Mouse (Mus musculus) frontal cortex, postnatal 10 days (tissue): ENCODE results near the gene Bpi.

Experiments used
- DNase-seq, 2 experiments: peaks; one replicate each; pipeline ENCODE4 v3.0.0; 2022; ENCODE audit warnings: low spot score in 2 of 2, mixed read lengths in 1 of 2

Gene Bpi

DNA sequence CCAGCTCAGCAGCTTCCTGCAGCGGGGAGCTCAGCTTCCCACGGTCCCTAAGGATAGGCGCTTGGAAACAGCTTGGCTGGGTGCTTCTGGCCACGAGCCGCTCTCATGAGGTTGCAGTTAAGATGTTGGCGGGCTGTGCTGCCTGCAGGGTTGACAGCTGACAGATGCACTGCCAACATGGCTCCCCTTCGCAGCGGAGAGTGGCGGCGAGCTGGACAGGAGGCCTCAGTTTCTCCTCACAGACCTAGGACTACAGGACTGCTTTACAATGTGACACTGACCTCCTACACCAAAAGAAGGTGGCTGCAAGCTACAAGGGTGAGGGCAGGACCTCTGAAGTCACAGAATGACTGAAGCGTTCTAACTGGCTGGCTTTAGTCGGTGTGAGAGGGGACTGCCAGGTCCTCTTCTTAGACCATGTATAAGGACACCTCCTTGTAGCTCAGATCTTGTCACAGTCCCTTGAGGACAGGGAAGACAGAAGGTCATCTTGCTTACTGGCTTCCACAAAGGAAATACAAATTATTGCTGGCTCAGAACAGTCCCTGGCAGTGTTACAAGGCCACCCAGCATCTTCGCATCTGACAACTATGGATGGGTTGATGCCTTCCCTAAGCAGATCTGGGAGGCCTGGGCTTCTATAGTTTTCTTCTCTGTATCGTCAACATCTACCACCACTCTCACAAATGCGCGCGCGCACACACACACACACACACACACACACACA lies 15.6 kb upstream of the Bpi start:
- DNase-seq: peak; percentile 31 to 37

DNA sequence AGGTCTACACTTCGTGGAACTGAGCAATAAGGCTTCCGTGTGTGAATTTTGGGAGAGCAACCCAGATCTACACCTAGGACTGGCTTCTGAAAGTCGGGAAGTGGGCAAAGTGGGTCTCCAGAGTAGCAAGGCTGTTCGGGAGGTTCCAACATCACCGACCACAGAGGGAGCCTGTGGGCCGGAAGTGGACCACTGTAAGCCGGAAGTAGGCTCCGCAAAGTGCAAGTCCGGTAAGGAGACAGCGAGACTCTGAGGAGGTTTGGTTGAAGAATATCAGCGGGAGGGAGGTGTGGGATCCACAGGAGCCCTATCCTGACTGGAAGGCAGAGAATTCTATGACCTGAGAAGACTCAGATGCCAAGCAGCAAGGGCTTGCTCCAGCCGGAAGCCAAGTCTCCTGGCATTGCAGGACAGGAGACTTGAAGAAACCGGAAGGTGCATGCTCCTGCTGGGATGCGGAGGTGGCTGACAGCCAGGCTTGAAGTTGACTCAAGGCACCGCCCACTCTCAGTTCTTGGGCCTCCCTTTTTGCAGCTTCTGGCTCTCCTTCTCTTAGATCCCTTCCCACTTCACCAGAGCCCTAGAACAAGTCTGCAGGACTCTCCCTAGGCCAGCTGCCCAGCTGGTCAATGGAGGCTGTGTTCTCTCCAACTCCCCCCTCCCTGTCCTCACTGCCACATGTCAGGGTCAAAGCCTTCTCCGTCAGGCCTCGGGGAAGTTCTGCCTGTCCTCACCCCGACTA lies 14.6 kb upstream of the Bpi start:
- peak in 1 of 2 experiments; percentile 20 for DNase-seq

DNA sequence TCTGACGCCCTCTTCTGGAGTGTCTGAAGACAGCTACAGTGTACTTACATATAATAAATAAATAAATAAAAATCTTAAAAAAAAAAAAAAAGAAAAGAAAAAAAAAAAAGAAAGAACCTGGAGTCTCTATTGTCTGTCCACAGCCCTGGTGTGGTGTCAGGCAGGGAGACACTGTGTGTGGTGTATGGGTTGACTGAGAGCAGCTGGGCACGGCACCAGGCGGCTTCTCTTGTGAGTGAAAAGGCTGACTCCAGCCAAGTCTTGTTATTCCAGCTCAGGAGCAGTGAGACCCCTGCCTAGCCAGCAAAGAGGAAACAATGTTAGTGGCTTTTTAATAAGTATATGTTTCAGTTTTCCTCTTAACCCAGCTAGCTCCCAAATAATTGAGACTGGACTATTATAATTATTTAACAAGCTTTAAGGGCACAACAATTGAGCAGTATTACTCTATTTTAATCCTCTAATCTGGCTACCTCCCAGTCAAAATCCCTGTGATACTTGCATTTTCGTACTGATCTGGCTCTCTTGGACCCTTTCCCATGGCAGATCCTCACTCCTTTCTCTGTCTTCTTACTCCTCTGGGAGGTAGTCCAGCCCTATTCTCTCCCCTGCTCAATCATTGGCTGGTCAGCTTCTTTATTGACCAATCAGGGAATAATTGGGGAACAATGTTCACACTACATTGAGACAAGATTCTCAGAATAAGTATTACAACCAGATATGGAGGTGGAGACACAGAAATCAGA lies 12.6 kb upstream of the Bpi start:
- DNase-seq: no peak

DNA sequence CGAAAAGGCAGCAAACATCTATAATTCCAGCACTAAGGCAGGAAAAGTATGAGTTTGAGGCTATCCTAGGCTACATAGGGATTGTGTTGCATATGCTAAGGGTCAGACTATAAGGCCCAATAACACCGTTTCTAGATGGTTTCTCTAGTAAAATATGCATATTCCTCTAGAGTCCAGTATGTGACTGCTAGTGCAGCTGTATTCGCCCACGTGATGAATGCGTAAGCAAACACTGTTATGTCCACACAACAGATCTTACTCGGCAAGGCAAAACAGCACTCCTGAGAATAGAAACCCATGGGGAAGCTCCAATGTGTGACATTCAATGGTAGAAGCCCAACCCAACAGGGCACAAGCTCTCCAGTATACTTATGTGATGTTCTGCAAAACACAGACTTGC lies 10.0 kb upstream of the Bpi start:
- no peak for DNase-seq

DNA sequence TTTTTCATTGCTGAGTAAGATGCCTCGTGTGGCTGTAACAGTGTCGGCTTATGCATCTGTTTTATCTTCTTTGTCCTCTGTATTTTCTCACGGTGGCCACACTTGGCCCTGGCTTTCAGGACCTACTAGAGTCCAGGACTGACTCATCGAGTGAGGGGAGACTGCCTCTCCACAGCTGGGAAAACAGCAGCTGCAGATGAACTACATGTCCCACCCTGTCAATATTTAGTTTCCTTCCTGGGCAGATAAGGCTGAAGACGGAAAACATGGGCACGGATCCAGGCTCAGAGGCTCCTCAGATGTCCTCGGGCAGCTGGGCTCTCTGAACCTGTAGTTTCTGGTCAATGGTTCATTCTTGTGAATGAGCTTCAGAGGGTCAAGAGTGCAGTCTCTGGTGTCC lies 9.6 kb upstream of the Bpi start:
- DNase-seq: no peak

DNA sequence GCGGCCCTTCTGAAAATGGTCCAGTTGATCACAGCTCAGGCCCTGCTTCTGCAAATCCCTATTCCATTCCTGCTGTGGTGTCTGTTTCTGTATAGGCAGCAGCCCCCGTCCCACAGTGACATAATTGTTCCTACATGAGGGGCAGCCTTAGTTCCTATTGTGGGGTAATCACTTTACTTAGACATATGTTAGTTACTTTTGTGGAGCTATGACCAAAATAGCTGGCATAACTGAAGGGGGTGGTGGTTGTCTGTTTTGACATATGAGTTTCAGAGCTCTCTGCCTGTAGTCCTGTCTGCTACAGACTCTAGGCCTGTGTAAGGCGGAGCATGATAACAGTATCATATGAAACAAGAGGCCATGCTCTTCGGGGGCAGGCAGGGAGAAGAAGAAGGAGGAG lies 7.3 kb upstream of the Bpi start:
- no peak for DNase-seq

DNA sequence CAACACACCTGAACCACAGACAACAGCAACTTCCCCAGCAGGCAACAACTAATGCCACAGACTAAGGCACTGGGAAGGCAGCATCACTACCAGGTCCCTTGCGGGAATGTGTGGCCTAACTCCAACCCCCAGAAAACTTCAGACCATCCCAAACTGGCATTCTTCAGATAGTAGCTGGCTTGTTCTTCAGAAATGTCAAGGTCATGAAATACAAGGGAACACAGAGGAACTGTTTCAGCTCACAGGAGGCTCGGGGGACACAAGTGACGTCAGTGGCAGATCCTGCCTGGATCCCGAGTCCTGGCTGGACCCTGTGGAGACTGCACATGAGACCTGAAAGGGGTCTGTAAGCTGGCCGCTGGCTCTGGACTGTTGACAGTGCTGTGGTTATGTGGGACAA lies 4.1 kb upstream of the Bpi start:
- DNase-seq: no peak

DNA sequence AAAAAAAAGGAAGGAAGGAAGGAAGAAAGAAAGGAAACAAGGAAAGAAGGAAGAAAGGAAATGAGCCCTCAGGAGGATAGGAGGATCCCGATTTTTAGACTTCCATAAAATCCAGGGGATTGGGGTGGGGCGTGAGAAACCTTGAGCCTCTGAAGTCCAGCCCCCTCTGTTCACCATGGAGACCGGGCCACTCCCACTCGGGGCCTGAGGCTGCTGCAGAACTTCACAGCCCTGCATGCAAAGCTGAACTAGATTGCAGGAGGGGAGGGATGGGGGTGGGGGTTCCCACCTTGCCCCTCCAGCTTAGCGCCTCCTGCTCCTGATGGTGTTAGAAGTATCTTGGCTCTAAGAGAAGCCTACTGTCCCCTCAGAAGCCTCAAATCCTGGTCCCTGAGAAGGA lies 1.0 kb upstream of the Bpi start:
- no peak for DNase-seq

DNA sequence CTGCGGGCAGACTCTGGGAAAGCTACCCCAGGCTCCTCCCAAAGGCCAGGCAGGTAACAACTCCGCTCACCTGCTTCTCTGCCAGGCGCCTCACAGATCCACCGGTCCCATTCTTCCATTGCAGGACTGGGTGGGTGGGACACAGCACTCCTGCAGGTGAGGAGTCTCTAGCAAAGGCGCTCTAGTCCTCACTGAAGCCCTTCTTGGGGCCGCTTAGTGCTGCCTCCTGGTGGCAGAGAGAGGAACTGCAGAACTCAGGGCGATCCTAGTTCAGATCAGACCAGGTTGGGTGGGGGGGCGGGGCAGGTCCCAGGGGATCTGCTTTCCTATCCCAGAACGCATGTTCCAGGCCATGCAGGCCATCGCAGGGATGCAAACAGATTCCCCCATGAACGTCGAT lies 887 bp downstream of the Bpi start:
- DNase-seq: peak in 1 of 2 experiments; percentile 43

DNA sequence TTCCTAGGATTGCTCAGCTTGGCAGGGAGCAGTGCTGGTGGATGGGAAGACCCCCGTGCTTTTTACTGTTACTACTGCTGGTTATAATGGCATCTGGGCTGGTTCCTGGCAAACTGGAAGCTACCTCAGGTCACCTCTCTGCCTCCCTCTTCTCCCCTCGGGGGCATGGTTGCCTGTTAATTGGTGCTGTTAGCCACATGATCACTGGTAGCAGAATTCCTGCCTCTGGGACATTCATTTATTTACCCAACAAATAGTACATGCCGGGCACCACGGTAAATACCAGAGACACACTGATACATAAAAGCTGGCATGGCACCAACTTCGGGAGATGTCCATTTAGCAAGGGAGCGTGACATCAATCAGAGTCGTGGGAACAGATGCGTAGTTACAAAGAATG lies 1.6 kb downstream of the Bpi start:
- no peak for DNase-seq

DNA sequence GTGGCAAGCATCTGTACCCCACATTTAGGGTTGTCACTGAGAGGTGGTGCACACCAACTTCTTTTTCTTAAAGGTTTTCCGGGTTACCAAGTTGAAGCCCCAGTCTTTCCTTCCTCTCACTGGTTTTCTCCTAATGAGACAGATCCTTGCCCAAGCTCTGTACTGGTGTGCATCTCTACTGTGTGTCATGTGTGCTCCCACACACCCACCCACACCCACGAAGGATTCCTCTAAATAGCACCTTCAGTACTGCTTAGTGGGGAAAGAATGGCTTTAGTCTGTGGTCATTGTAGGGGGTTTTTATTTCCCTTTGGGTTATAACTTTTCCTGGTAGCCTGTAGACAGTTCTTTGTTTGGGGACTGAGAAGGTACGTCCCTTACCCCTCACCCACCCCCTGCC lies 7.0 kb downstream of the Bpi start:
- no peak for DNase-seq

DNA sequence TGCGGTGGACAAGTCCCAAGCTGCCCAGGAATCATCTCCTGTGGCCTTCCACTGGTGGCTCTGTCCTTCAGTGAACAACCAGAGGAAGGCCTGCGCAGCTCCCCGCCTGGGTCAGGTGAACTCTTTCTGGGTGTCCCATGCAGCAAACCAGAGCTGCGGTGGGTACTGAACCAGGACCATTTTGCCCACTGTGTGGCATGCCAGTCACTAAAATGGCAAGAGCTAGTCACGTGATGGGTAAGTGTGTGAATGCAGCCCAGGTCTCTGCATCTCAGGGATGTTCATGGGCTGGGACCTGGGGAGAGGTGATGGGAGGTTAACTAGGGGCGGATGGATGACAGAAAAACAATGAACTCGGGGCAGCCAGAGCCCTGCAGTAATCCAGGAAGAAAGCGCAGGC lies 12.1 kb downstream of the Bpi start:
- no peak for DNase-seq

DNA sequence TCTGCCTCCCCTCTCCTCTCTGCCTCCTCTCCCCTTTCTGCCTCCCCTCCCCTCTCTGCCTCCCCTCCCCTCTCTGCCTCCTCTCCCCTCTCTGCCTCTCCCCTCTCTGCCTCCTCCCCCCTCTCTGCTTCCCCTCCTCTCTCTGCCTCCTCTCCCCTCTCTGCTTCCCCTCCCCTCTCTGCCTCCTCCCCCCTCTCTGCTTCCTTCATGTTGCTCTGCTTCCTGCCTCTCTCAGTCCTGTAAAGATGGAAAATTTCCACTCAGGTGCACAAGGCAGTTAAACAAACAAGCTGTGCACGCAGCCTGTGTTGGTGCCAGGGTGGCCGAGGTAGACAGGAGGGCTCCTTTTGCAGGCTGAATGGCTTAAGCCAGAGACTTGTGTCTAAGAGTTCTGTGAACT lies 15.8 kb downstream of the Bpi start:
- no peak for DNase-seq

DNA sequence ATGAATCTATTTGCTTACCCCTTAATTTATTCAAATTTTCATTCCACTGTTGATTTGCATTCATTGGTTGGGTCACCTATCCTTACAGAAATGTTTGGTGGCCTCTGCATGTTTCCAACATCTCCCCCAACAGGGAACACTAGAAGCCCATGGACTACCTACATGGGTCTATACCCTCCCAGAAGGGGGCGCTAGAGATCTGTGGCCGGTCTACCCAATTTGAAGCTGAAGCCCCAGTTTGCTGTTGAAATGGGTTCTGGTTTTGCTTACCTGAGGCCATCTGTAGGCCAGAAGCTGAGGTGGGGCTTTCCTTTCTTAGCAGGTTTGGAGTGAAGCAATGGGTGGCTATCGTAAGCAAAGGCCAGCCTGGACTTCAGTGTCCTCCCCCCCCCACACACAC lies 17.5 kb downstream of the Bpi start:
- DNase-seq: no peak

DNA sequence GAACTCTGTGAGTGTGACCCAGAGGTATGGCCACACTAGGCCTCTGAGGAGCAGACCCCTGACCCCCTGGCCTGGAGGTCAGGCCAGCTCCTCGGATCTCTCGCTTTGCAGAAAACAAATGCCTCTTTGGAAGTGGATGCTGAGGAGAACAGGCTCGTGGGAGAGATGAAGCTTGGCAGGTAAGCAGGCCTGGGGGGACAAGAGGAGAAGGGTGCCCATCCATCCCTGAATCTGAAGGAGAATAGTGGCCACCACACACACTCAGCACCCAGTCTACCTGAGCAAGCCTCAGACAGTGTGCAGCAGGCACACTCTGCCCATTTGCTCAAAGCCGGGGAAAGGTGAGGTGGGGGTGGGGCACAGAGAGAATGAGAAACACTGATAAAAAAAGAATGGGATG lies 17.9 kb downstream of the Bpi start:
- no peak for DNase-seq

DNA sequence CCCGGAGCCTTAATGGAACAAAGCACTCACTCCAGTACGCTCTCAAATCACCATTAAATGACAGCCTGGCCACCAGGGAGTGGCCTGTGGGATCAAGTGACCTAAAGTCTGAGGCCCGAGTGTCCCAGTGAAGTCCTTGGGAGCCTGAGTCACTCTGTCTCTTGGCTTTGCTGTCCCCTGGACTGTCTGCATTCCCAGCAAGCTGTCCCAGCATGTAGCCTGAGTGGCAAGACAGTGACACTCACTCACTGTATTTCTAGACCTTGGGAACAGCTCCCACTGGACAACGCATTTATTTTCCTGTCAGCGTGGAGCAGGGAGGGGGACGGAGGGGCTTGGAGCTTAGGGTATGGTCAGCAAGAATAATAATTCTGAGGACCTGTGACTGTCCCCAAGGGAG lies 18.6 kb downstream of the Bpi start:
- DNase-seq: no peak

DNA sequence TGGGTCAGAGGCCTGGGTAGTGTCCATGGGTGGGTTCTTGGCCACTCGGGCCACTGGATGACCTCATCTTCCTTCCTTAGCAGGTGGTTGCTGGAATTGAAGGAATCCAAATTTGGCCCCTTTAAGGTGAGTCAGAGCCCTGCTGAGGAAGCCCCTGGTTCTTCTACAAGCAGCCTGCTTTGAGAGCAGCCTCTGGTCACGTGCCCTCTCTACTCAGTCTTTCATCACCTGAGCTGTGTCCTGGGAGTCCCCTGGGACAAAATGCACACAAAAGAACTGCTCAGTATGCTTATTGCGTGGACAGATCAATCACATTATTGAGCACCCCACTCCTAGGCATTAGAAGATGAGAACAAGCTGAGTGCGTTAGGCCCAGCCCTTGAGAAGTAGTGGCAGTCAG lies 19.0 kb downstream of the Bpi start:
- DNase-seq: no peak

DNA sequence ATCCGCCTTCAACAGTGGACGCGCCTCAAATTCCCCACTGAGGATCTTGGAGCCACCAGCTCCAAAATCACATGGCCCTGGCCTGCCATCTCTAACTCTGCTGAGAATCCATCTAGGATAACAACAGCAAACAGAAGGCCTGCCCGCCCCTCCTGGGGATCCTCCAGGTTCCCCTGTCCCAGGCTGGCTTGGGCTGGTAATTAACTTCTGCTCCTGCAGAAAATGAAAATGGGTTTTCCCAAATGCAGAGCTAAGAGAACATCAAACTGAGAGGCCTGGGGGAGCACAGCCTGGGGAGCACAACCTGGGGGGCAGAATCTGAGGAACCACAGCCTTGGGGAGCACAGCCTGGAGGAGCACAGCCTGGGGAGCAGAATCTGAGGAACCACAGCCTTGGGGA lies 21.8 kb downstream of the Bpi start:
- DNase-seq: no peak

DNA sequence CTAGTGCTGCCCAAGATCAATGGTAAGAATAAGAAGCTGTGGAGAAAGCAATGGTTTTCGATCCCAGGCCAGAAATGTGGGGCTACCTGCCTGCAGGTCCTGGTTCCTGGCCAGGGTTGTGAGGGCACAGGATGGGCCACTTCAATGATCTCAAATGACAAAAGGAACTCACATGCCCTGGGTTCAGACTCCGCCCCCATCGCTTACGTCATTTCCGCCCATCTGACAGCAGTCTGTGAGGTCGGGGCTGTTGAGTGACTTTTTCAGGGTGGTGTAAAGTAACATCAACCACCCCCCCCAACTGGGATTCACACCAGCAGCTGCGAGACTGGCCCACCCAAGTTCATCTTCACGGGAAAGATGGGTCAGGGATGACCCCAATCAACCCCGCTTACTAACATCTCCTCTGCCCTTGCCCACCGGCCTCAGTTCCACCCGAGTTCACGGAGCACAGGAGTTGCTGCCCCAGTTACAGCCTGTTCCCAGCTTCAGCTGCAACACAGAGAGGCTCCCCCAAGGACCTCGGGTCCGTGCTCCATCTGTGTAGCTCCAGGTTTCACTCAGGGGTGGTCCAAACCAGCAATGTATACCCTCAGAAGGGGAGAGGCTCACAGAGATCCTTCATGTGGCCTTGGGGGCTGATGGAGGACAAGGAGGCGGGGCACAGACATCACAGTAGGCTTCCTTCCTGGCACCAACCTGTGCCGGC lies 23.8 kb downstream of the Bpi start:
- no peak for DNase-seq

DNA sequence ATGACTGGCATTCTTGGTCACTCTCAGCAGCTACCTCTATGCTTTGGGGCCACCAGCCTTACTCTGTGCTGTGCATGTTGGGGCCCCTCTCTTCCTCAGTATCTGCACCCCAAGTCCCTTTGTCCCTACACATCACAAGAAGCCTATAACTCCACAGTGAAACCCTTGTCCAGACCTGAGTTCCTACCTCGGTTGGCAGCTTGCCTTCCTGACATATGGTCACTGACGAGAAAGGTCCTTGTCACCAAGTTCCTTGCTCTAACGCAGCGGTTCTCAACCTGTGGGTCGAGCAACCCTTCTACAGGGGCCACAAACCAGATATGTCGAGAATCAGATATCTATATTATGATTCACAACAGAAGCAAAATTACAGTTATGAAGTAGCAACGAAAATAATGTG lies 25.2 kb downstream of the Bpi start:
- DNase-seq: no peak

DNA sequence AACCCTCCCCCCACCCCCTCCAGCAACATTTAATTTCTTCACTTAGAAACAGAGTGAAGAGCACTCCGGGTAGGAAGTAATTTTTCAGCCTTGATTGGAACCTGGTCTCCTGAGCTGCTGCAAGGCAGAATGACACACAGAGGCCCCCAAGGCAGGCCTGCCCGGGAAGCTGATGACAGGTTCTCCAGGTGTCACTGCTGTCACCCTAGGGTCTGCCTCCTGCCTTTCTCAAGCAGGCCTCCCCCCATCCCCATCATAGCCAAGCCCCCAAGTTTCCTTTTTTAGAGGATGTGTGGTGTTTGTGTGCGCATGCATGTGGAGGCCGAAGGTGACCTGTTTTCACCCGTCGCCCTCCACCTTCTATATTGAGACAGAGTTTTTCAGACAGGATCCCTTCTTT lies 25.9 kb downstream of the Bpi start:
- no peak for DNase-seq

DNA sequence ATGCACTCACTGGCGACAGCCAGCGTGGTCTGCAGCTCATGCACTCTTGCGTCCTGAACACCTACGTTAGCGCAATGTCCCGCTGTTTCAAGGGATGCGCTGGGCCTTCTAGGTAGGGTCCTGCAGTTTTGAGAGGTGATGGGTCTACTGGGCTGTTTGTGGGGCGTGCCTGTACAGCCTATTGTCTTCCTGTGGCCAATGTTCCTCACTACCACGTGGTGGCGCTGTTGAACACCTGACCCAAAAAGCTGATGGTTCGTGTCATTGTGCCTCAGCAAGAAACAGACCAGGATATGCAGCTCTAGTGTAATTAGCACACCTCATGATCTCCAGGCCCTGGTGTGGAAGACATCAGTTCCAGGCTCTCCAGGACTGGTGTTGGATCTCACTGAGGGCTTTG lies 26.7 kb downstream of the Bpi start:
- DNase-seq: no peak
